Mouse (Mus musculus) neural tube, embryonic 10.5 days (tissue): ENCODE results near the gene B9d1.

Source experiments
- DNase-seq: peaks from one replicate; pipeline ENCODE4 v3.0.0-alpha.2; 2017; ENCODE audit warnings: low spot score; ENCODE audit errors: extremely low spot score

B9d1 gene

GRCm38 (mm10) chr11:61504713-61505257 lies at the start of gene B9d1:
Gene B9d1 (plus strand): TSS chr11:61505144.
- peak; percentile 98 for DNase-seq

- DNase-seq = no peak
Observed at GRCm38 (mm10) chr11:61464071-61464470, 40.9 kb upstream of the B9d1 start.

DNA sequence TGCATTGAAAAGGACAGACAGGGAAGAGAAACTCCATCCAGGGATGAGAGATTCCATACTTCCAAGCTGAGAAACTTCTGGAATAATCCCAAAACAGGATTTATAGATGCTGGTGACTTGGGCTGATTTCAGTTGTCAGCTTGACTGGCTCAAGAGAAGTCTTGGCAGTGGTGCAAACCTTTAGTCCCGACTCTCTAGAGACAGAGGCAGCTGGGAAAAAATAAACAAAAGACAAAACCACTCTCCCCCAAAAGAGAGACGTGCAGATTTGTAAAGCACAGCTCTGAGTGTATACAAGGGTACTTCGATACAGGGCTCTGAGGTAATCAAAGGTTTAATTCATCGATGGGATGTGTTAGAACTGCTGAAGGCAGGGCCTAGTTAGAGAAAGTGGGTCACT lies 39.5 kb upstream of the B9d1 start:
- DNase-seq = no peak

DNA sequence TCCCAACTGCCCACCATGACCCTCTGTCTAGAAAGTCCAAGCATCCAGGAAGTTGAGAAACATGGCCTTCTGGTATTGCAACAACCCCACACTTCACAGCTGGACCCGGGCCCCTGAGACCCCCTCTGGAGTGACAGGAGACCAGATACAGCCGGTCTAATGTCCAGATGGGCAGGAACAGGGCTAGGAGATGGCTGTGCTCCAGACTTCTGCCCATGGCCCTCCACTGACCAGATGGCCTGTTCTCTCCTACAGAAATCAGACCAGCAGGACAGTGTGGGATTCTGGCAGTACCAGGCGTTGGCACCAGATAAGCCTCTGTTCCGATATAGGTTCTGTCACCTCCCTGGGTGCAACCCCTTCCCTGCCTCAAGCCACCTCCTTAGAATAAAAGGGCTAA lies 36.4 kb upstream of the B9d1 start:
- no peak for DNase-seq

DNA sequence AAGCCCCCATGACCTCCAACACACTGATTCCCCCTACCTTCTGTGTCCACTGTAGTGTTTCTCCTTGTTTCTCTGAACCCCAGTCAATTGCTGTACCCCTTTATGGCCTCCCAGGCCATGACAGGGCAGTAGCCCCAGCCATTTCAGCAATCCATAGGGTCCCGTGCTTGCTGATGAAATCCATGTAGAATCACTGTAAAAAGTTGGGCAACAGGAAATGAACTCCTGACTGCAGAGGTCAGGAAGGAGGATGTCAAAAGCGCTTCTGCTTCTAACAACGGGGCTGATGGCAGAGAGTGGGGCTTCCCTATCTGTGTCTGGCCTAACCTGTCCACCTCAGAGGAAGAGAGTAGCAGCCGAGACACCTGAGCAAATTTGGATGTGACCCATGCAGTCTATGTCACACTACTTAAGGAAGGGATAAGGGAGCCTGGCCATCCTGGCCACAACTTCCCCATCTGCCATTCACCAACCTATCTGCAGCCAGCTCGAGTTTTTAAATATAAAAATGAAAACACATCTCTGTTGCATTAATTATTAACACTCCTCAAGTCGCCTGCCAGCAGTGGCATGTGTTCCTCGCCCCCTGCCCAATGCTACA lies 35.5 kb upstream of the B9d1 start:
- DNase-seq = no peak

DNA sequence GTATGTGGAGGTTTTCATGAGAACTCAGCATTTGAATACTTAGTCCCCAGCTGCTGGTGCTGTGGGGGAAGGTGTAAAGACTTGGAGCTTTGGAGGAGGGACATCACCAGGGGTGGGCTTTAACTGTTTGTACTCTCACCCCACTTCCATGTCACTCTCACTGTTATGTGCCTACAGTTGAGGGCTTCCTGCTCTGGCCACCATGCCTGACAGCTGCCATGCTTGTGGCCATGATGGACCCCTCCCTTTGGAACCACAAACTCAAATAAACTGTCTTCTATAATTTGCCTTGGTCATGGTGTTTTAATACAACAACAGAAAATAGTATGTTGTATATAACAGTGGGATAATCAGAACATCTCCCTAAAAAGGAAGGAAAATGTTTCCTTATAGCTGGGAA lies 34.1 kb upstream of the B9d1 start:
- no peak for DNase-seq

DNA sequence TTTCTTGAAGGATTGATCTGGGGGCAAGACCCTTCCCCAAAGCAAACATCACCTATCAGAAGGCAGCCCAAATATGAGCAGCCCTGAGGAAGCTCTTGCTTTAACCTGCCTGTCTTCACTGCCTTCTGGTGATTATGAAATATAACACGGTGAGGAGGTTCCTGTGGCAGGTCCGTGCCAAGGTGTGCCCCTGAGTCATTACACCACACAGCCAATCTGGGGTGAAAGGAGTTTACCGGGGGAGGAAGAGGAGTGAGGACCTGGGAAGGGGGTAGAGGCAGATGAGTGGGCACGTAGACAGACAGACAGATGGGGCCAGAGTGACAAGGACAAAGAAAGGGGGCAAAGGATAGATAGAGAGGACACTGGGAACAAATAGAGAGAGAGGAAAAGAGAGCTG lies 31.3 kb upstream of the B9d1 start:
- DNase-seq = no peak

DNA sequence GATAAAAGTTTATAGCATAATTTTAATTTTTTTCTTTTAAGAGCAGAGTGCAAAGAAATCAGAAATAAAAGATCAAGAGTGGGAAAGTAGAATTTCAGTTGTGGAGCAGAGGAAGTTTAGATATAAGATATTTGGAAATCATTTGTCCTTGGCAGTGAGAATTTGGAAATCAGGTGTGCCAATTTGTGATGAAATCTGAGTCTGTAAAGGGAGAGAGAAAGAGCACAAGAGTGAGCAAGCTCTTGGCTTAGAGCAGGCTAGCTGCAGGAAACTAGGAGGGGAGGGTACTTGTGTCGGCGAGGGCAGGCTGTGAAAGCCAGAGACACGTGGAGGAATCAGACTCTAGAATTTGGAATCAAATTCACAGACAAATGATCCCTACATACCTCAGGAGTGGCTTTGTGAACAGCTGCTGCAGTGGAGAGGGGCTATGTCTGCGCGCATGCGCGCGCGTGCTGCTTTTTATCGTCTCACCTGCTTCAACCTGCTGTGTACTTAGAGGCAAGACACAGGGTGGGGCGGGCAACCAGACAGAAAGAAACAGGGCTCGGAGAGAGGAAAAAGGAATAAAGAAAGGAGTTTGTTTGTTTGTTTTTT lies 28.1 kb upstream of the B9d1 start:
- no peak for DNase-seq

- DNase-seq = no peak
Observed at GRCm38 (mm10) chr11:61477566-61478508, 27.1 kb upstream of the B9d1 start.

GRCm38 (mm10) chr11:61478788-61479187 lies 26.2 kb upstream of the B9d1 start:
- no peak for DNase-seq

- no peak for DNase-seq
Observed at GRCm38 (mm10) chr11:61481239-61482090, 23.5 kb upstream of the B9d1 start.

DNA sequence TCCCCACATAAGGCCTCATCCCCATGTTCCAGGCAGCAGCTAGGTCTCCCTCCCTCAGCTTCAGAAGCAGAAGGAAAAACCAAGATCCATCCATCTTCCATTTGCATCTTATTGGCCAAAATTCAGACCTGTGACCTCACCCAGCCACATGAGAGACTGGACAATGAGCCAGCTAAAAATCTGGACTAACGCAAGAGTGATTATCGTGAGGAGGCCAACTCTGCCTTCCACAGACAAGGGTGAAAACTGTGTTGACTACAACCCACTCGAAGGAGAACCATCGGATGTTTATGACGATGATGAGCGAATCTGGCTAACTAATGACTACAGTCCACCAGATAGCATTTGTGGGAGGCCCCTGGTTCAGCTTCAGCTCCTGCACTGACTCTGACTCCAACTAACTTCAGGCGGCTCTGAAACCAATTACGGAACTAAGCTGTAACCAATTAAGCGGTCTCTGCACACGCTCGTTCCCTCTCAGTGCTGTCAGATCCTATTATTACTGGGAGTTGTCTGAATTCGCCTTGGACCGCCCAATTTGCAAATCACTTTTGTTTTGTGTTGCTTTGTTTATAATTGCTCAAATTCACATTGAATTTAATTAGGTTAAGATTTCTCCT lies 21.6 kb upstream of the B9d1 start:
- DNase-seq = no peak

DNA sequence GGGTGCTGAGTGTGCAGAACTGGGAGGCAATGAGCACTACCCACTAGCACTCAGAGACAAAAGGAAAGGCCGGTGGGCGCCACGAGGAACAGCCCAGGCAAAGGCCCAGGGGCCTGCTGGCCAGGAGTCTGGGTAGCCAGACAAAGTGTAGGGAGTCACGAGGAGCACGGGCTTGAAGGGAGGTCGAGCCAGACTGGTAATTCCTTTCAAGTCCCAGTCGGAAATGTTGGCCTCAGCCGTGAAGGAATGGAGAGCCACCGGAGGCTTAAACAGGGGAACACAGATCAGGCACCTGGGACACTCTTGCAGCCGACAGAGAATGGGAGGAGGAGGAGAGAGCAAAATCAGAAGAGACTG lies 20.7 kb upstream of the B9d1 start:
- no peak for DNase-seq

GRCm38 (mm10) chr11:61484613-61485540 lies 20.1 kb upstream of the B9d1 start, which contains the start of gene Mfap4:
Gene Mfap4 (plus strand): TSS chr11:61485431.
- DNase-seq = peak; percentile 84

DNA sequence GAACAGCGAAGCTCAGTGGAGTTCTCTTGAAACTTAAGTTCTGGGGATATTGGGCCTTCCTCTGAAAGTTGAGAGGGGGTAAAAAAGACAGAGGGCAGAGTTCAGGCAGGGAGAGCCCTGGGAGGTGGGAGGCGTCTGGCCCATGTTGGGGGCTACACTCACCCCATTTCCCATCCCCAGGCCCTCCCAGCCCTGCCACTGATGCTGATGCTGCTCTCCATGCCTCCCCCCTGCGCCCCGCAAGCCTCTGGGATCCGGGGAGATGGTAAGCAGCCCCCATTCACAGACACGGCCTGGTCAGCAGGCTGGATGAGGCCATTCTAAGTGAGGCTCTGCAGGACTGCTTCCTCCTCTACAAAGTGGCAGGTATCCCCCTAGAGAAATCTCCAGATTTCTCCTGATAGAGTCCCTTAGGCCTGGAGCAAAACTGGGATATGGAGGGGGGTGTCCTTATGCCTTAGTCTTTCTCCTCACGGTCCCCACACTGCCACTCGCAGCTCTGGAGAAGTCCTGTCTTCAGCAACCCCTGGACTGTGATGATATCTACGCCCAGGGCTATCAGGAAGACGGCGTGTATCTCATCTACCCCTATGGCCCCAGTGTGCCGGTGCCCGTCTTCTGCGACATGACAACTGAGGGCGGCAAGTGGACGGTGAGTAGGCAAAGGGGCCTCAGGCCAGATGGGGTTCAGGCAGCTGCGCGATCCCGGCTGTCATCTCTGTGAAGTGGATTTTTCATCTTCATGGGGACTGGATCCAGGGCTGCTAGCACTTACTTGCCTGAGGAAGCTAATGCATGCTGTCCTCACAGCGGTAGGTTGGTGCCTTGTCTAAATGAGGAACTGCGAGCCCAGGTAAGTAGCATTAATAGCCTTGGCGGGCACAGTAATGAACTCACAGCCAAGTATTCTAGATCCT lies 19.1 kb upstream of the B9d1 start:
- DNase-seq = peak; percentile 29

DNA sequence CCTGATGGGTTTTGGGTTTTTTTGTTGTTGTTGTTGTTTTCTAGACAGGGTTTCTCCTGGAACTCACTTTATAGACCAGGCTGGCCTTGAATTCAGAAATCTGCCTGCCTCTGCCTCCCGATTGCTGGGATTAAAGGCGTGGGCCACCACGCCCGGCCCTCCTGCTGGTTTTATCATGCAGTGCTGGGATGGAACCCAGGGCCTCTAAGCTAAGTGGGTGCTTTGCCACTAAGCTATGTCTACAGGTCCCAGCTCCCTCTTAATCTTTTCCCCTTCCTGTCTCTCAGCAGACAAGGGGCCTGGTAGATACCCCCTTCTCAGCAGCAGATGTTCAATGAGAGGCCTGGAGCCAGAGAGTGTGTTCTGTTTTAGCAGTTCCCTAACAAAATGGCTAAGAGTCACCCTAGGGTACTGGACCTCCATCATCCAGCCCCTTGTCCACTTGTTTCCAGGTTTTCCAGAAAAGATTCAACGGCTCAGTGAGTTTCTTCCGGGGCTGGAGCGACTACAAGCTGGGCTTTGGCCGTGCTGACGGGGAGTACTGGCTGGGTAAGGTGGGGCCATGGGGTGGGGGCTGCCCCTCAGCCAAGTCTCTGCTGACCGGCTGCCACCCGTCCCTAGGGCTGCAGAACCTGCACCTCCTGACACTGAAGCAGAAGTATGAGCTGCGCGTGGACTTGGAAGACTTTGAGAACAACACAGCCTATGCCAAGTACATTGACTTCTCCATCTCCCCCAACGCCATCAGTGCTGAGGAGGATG lies 18.3 kb upstream of the B9d1 start:
- no peak for DNase-seq

DNA sequence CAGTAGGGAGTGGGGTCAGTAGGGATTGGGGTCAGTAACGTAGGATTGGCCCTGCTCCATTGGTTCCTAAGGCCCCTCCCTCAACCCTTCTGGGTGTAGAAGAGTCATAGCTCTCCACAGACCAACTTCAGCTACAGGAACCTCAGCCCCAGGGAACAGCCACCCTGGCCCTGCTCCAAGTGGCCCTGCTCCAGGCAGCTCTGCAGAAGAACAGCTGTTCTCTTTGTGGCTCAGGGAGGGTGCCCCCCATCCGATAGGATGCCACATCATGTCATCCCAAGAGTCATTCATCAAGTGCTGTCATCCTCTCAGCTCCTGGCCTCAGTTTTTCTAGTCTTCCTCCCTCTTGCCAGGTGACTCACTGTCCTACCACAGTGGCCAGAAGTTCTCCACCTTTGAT lies 17.5 kb upstream of the B9d1 start:
- no peak for DNase-seq

GRCm38 (mm10) chr11:61487936-61488335 lies 17.0 kb upstream of the B9d1 start:
- no peak for DNase-seq
